Mouse (Mus musculus): ENCODE data around the gene Gemin5.

Gene Gemin5

DNA sequence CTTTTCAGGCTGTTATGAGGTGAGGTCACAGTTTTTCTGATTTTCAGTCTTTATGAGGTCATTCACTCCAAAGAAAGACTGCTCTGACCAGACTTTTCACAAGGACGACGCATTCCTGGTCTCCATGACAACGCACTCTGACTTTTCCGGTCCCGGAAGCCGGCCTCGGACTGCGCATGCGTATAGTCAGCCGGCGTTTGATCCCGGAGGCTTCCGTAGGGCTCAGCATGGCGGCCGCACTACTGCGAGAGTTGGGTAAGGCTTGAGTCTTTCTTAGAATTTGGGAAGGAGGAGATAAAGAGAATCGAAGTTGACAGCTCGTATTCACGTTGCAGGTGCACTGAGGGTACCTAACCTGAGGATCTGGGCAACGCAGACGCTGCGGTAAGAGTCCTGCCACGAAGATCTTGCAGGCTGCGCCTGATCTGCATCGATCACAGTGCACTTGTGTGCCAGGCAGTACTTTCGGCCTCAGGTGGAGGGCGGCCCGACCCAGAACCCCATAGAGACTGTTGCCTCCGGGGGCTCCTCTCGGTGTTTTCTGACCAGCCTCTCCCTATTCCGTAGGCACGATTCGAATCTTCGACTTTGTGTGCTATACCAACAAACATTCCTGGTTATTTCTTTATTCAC is 3.2 kb upstream of the Gemin5 start, which contains the start of gene Mrpl22:
TSS of gene Mrpl22 (plus strand) at position 203 of the 633 bp plus-strand sequence.
- peak; percentile 99 for DNase-seq (ENCODE audit: low read depth, low spot score)

DNA sequence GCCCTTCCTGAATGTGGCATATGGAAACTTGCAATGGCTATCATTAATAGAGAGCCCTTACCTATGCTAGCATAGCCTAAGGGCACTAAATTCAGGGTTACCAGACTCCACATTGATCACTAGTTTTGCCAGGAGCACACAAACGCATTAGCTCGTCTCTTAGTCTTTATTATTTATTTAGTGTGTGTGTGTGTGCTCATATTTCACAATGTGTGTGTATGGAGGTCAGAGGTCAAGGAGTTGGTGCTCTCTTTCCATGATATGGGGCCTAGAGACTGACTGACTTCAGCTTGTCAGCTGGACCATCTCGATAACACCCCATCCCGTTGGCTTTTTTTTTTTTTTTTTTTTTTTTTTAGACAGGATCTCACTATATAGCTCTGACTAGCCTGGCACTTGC is 1.3 kb upstream of the Gemin5 start:
- no peak for DNase-seq (ENCODE audit: low read depth, low spot score)

- no peak for DNase-seq (ENCODE audit: low read depth, low spot score)
Observed at GRCm38 (mm10) chr11:58167822-58168166, 545 bp downstream of the Gemin5 start.

- DNase-seq (ENCODE audit: low read depth, low spot score) = peak; percentile 71
Observed at GRCm38 (mm10) chr11:58165072-58165471, 3.3 kb downstream of the Gemin5 start.

DNA sequence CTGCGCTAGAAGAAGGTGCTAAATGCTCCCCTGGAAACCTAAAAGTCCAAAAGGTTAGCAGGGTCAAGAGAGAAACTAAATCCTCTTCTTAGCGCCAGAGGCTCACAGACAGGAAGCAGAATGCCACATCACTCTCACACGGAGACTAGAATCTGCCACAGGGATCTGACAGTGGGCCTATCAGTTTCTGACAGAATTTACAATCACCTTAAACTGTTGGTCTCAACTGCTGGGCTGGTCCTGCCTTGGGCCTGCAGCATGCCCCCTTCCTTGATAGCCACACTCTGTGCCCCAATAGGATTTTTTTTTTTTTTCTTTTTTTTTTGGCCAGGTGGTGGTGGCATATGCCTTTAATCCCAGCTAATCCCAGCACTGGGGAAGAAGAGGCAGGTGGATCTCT is 11.5 kb downstream of the Gemin5 start:
- DNase-seq (ENCODE audit: low read depth, low spot score) = no peak

DNA sequence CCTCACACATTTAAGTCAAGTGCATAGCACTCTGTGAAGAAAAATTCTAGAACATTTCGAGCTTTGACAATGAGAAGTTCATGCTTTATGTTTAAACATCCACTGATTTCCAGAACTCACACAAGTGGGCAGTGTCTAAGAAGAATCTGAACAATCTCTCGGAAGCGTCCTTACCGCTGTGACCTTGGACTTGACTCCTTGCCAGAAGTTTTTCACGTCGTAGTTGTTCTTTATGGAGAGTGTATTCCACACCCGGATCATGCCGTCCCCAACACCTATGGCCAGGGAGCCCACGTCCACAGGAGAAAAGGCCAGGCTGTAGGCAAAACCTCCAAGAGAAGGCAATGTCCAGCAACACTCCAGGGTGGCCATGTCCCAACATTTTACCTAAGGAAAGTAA is 12.9 kb downstream of the Gemin5 start:
- DNase-seq (ENCODE audit: low read depth, low spot score) = no peak

- no peak for DNase-seq (ENCODE audit: low read depth, low spot score)
Observed at GRCm38 (mm10) chr11:58146241-58146640, 22.1 kb downstream of the Gemin5 start.

DNA sequence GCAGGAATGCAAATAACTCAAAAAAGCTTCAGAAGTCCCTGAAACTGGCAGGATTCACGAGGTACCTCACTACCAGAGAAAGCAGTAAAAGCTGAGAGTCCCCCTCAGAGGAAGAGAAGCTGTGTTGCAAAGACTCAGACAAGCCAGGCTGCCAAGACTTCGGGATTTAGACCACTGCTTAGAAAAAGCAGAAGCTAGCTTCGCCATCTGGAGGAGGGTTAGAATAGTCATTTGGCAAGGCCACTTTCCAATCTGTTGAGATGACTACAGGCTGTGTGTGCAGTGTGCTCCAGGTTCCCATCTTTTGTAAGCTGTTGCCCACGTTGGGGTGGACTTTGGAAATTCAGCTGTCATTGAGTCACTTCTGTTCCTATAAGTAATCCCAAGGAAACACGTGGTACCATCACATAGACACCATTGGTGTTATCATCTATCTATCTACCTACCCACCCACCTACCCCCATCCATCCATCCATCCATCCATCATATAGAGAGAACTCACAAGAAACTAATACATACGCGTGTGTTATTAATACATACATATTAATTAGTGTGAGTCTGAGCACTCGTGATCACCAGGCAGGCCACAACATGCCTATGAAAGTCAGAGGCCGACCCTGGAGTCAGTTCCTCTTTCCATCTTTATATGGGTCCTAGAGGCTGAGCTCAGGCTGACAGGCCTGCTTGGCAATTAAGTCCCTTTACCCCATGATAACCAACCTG is 24.5 kb downstream of the Gemin5 start:
- DNase-seq (ENCODE audit: low read depth, low spot score) = no peak

DNA sequence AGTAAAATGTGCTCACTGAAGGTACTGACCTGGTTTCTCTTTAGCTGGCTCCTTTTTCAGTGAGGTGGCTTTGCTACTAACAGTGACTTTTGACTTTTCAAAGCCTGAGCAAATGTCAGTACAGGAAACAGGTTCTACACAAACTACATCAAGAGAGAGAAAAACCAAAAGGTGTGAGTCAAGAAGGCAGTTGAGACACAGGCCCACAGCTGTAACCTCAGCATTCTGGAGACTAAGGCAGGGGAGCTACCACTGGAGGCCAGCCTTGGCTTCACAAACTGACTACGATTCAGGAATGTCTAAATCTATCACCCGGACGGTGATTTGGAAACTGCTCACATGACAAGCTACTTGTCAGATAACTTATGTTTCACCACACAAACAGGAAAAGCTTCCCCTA is 28.9 kb downstream of the Gemin5 start:
- no peak for DNase-seq (ENCODE audit: low read depth, low spot score)

GRCm38 (mm10) chr11:58138821-58139220 is 29.5 kb downstream of the Gemin5 start:
- no peak for DNase-seq (ENCODE audit: low read depth, low spot score)

DNA sequence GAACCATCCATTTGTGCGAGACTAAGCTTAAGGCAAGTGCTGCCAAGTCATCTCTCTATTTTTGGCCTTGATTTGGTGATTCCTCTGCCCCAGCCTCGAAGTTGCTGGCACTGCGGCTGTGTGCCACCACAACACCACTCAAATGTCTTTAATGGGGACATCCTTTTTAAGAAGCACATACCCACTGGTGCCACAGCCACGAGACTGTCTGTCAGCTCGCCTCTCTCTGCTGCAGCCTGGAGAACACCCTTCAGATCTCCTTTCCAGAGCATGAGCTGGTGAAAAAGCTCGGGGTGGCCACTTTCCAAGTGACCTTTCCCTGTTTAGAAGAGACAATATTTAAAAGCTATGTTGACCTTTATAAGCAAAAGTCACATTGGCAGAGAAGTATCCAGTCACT is 31.7 kb downstream of the Gemin5 start:
- DNase-seq (ENCODE audit: low read depth, low spot score) = no peak

DNA sequence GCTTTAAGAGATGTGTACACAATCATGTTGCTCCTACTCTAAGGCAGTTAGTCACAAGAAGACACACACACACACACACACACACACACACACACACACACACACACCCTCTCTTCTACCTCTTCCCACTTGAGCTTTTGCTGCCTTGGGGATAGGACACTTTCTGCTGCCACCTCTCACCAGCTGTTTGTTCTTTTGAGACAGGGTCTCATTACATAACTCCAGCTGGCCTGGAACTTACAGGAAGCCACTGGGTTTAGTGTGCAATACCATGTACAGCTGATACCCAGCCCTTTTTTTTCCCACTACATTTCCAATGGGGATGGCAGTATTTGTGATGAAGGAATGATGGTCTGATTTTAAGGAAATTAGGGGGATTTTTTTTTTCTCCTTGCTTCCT is 33.0 kb downstream of the Gemin5 start:
- DNase-seq (ENCODE audit: low read depth, low spot score) = no peak

DNA sequence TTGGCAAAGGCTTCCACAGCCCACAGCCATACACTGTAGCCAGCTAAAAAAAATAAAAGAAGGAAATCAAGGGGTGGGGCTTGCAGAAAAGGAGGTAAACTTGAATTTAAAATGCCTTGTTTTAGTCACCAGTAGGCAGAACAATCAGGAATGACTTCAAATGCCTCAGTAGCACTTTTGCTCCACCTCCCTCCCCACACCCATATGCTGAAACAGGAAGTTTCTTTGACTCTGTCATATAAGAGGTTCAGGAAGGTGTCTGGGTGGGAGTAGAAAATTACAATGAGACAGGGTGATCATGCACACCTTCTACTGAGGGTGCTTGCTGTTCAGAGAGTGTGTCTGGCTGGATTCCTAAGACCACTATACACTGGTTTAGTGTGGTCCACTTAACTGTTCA is 33.5 kb downstream of the Gemin5 start:
- DNase-seq (ENCODE audit: low read depth, low spot score) = no peak

DNA sequence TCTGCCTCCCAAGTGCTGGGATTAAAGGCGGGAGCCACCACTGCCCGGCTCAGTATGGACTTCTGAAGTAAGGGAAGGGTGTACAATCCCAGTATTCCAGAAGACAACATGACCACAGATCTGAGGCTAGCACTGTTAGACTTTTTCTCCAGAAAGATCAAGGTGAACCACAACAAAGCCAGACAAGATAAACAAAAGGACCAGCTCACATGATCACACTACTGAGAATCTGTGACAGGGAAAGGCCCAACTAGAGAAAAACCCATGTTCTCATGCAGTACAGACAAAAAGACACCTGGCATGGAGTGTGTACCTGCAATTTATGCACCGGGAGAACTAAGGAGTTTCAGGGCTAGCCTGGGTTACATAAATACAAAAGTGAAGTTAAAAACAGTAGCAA is 36.3 kb downstream of the Gemin5 start:
- no peak for DNase-seq (ENCODE audit: low read depth, low spot score)

GRCm38 (mm10) chr11:58129302-58129843 is 39.0 kb downstream of the Gemin5 start:
- DNase-seq (ENCODE audit: low read depth, low spot score) = no peak

- no peak for DNase-seq (ENCODE audit: low read depth, low spot score)
Observed at GRCm38 (mm10) chr11:58127544-58127943, 40.8 kb downstream of the Gemin5 start.

DNA sequence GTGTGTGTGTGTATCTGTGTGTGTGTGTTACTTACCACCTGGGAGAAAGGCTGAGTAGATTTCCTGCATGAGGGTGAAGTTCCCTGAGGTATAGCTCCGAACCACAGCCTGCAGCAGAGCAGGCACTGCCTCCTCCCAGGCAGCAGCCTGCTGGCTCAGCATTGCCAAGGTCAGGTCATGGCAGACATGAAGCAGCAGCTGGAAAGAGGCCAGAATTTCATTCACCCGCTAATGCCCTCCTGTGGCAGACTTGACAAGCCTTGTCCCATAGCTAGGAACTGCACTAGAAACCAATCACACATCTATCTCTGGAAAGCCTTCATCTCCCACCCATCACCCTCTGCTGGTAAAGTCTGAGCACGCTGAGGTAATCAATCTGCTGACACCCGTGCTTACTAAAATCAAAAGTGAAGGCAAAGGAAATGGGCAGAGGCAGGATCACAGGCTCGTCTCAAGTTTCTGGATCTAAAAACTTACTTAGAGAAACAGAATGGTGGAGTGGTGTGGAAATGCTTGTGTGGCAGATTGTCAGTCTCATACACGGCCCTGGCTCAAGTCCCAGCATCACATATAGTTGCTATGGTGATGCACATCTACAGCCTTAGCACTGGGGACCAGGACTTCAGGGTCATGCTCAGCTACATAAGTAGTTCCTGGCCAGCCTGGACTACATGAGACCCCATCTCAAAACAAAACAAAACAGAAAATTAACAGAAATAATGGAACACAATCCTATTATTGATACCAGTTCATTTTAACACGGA is 41.8 kb downstream of the Gemin5 start:
- DNase-seq (ENCODE audit: low read depth, low spot score) = no peak

- no peak for DNase-seq (ENCODE audit: low read depth, low spot score)
Observed at GRCm38 (mm10) chr11:58125021-58125420, 43.3 kb downstream of the Gemin5 start.

DNA sequence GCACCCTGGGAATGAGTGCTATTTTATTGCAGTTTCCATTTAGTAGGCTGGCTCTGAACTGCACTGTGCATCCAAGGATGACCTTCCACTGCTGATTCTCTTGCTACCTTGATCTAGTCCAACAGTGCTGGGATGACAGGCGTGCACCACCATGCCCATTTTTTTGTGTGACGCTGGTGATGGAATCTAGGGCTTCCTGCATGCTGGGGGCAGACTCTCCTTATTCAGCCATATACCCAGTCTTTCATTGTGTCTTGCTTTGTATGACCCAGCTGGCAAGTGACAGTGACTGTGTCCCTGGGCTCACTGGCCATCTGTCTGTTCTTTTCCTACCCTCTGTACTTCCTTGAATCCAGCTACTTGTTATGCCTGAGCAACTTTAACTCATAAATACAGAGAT is 44.6 kb downstream of the Gemin5 start:
- no peak for DNase-seq (ENCODE audit: low read depth, low spot score)

DNA sequence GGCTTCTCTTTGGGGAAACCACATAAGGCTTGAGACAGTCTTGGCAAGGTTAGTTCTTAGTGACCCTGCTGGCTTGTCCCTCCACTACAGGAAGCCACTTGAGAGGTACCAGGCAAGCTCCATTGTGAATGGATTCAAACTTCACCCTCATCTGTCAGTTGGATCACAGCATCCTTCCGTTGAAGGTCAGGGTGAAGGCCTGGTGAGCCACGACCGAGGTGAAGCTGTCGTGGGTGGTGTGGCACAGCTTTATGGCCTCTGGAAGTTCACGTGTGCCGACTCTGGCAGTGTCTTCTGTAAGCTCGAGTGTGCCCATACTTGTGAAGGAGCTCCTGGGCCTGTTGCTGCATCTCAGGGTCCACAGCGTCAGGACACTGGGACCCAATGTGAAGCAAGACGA is 47.0 kb downstream of the Gemin5 start:
- DNase-seq (ENCODE audit: low read depth, low spot score) = no peak

DNA sequence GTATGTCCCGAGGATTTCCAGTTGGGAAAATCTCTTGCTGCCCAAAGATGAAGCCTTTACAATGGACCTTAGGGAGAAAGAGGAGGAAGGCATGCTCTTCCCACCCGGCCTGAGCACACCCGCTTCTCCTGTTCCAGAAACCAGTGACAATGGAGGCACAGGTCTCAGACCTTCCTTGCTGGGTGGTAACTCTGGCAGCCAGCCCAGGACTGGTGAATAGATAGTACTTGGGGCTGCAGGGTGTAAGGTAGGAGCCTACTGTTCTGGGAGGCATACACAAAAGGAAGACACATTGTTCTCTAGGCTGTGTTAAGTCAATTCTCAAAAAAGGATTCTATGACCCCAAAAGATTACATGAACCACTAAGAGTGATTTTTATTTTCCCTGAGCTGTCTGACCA is 47.7 kb downstream of the Gemin5 start:
- no peak for DNase-seq (ENCODE audit: low read depth, low spot score)

- DNase-seq (ENCODE audit: low read depth, low spot score) = no peak
Observed at GRCm38 (mm10) chr11:58117044-58117652, 51.2 kb downstream of the Gemin5 start.

All from ZHBTc4 (cell line).